Mouse (Mus musculus): ENCODE measurements at regions not wholly inside any gene's neighbourhood (a gene's known extent, or its start where the extent isn't known, plus 50 kb on each side); places are given as distances from the start of the nearest gene placed in this dataset.

- H3K4me2 ChIP-seq (ENCODE audit: low read length) = no peak overlapping the region
- no peak for ATAC-seq
- H3K36me3 ChIP-seq (ENCODE audit: control insufficient read depth, insufficient read depth) = no peaks in the 10 kb centered on the region
- H3K4me3 ChIP-seq (replicated peaks; ENCODE audit: low read length) = no peak overlapping the region
- H3K27ac ChIP-seq (ENCODE audit: low read length) = no peak overlapping the region
- no peak overlapping the region for H3K9ac ChIP-seq (replicated peaks; ENCODE audit: low read depth, low read length)
- no peaks in the 10 kb centered on the region for H3K4me1 ChIP-seq (replicated peaks; ENCODE audit: control insufficient read depth, insufficient read depth, low read length)
- no peaks in the 10 kb centered on the region for H3K9me3 ChIP-seq (ENCODE audit: control insufficient read depth, low read length)
- H3K27me3 ChIP-seq (replicated peaks; ENCODE audit: control insufficient read depth, insufficient read depth, low read length) = no peaks in the 10 kb centered on the region
- 82% methylated on average over 2 of the region's 2 CpGs for WGBS
Observed at GRCm38 (mm10) chr15:27381565-27381964, 84.9 kb upstream of the Ank start.

DNA sequence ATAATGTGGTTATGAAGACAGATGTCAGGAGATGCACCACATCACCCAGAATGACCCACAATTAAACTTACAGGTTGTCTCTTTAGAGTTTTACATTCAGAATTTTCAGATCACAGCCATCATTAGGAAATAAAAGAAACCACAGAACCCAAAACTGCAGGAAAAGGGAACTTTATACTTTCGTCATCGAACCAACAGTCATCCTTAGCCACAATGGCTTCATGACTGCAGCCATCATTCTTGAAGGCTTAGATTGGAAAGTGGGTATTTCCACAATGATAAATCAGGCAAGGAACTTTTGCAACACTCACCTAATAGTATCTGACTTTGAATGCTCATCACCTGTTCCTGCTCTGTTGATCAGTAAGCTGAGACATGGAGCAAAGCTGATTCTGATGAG lies 75.9 kb upstream of the Ank start:
- H3K4me2 ChIP-seq (ENCODE audit: low read length) = no peak overlapping the region
- H3K4me1 ChIP-seq (replicated peaks; ENCODE audit: control insufficient read depth, insufficient read depth, low read length) = no peaks in the 10 kb centered on the region
- 95% methylated on average over 2 of the region's 2 CpGs for WGBS
- H3K9me3 ChIP-seq (ENCODE audit: control insufficient read depth, low read length) = no peaks in the 10 kb centered on the region
- H3K27me3 ChIP-seq (replicated peaks; ENCODE audit: control insufficient read depth, insufficient read depth, low read length) = no peaks in the 10 kb centered on the region
- H3K27ac ChIP-seq (ENCODE audit: low read length) = no peak overlapping the region
- no peak overlapping the region for H3K9ac ChIP-seq (replicated peaks; ENCODE audit: low read depth, low read length)
- no peaks in the 10 kb centered on the region for H3K36me3 ChIP-seq (ENCODE audit: control insufficient read depth, insufficient read depth)
- H3K4me3 ChIP-seq (replicated peaks; ENCODE audit: low read length) = no peak overlapping the region
- ATAC-seq = no peak

- Histone ChIP-seq H3K27ac (ENCODE audit: low read length) (no peak overlapping the region), H3K9me3 (ENCODE audit: control insufficient read depth, low read length) (no peaks in the 10 kb centered on the region), H3K27me3 (replicated peaks; ENCODE audit: control insufficient read depth, insufficient read depth, low read length) (no peaks in the 10 kb centered on the region), H3K4me3 (replicated peaks; ENCODE audit: low read length) (no peak overlapping the region), H3K4me1 (replicated peaks; ENCODE audit: control insufficient read depth, insufficient read depth, low read length) (no peaks in the 10 kb centered on the region), H3K36me3 (ENCODE audit: control insufficient read depth, insufficient read depth) (no peaks in the 10 kb centered on the region), H3K9ac (replicated peaks; ENCODE audit: low read depth, low read length) (no peak overlapping the region), H3K4me2 (ENCODE audit: low read length) (no peak overlapping the region)
- ATAC-seq = no peak
- 90% methylated on average over 20 of the region's 20 CpGs for WGBS
Observed at GRCm38 (mm10) chr15:27405721-27406161, 60.7 kb upstream of the Ank start.

GRCm38 (mm10) chr15:27409856-27410255 lies 56.6 kb upstream of the Ank start:
- WGBS = 94% methylated on average over 8 of the region's 8 CpGs
- Histone ChIP-seq H3K9ac (replicated peaks; ENCODE audit: low read depth, low read length) (no peak overlapping the region), H3K9me3 (ENCODE audit: control insufficient read depth, low read length) (no peaks in the 10 kb centered on the region), H3K27ac (ENCODE audit: low read length) (no peak overlapping the region), H3K27me3 (replicated peaks; ENCODE audit: control insufficient read depth, insufficient read depth, low read length) (no peaks in the 10 kb centered on the region), H3K4me2 (ENCODE audit: low read length) (no peak overlapping the region), H3K4me3 (replicated peaks; ENCODE audit: low read length) (no peak overlapping the region), H3K4me1 (replicated peaks; ENCODE audit: control insufficient read depth, insufficient read depth, low read length) (no peaks in the 10 kb centered on the region), H3K36me3 (ENCODE audit: control insufficient read depth, insufficient read depth) (no peaks in the 10 kb centered on the region)
- no peak for ATAC-seq

GRCm38 (mm10) chr15:27412304-27412703 lies 54.2 kb upstream of the Ank start:
- no peak for ATAC-seq
- H3K4me2 ChIP-seq (ENCODE audit: low read length) = no peak overlapping the region
- H3K27me3 ChIP-seq (replicated peaks; ENCODE audit: control insufficient read depth, insufficient read depth, low read length) = no peaks in the 10 kb centered on the region
- H3K4me3 ChIP-seq (replicated peaks; ENCODE audit: low read length) = no peak overlapping the region
- H3K9ac ChIP-seq (replicated peaks; ENCODE audit: low read depth, low read length) = no peak overlapping the region
- H3K4me1 ChIP-seq (replicated peaks; ENCODE audit: control insufficient read depth, insufficient read depth, low read length) = no peaks in the 10 kb centered on the region
- H3K9me3 ChIP-seq (ENCODE audit: control insufficient read depth, low read length) = no peaks in the 10 kb centered on the region
- WGBS = 88% methylated on average over 2 of the region's 2 CpGs
- no peak overlapping the region for H3K27ac ChIP-seq (ENCODE audit: low read length)
- no peaks in the 10 kb centered on the region for H3K36me3 ChIP-seq (ENCODE audit: control insufficient read depth, insufficient read depth)

DNA sequence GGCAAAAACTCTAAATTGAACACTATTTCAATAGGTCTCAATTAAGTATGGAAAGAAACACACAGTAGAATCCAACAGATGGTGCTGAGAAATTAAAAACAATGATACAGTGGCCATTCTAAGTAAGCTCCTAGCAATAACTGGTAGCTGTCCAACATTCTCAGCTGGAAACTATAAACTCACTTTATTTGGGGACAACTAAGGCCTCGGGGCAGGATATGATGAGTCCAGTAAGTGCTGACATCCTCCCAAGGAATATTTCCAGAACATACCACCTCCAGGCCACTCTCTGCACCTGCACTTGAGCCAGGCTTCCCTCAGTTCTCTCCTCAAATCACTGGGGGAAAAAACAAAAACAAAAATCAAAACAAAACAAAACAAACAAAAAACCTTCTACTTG lies 53.7 kb upstream of the Ank start:
- no peak overlapping the region for H3K9ac ChIP-seq (replicated peaks; ENCODE audit: low read depth, low read length)
- no peaks in the 10 kb centered on the region for H3K4me1 ChIP-seq (replicated peaks; ENCODE audit: control insufficient read depth, insufficient read depth, low read length)
- H3K36me3 ChIP-seq (ENCODE audit: control insufficient read depth, insufficient read depth) = no peaks in the 10 kb centered on the region
- ATAC-seq = no peak
- no peaks in the 10 kb centered on the region for H3K9me3 ChIP-seq (ENCODE audit: control insufficient read depth, low read length)
- 44% methylated on average over 1 of the region's 1 CpGs for WGBS
- no peak overlapping the region for H3K4me2 ChIP-seq (ENCODE audit: low read length)
- H3K27me3 ChIP-seq (replicated peaks; ENCODE audit: control insufficient read depth, insufficient read depth, low read length) = no peaks in the 10 kb centered on the region
- H3K4me3 ChIP-seq (replicated peaks; ENCODE audit: low read length) = no peak overlapping the region
- no peak overlapping the region for H3K27ac ChIP-seq (ENCODE audit: low read length)

DNA sequence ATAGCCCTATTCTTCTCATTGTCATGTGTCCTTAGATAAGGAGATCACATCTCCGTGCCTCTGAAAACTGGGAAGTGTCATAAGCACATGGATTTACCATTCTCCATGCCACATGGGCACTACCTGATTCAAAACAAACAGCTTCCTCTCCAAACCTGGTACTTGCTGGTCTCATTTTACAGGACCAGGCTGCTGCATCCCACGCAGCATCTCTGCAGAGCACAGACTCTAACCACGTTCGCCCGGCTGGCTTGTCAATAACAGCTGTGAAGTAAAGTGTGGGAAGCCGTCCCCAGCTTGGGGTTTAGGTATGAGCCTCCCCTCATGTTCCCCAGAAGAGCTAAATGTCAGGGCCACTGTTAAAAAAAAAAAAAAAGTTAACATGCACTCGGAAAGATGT lies 53.0 kb upstream of the Ank start:
- no peaks in the 10 kb centered on the region for H3K36me3 ChIP-seq (ENCODE audit: control insufficient read depth, insufficient read depth)
- no peak for ATAC-seq
- H3K27me3 ChIP-seq (replicated peaks; ENCODE audit: control insufficient read depth, insufficient read depth, low read length) = no peaks in the 10 kb centered on the region
- H3K9ac ChIP-seq (replicated peaks; ENCODE audit: low read depth, low read length) = no peak overlapping the region
- no peaks in the 10 kb centered on the region for H3K4me1 ChIP-seq (replicated peaks; ENCODE audit: control insufficient read depth, insufficient read depth, low read length)
- H3K4me3 ChIP-seq (replicated peaks; ENCODE audit: low read length) = no peak overlapping the region
- H3K4me2 ChIP-seq (ENCODE audit: low read length) = no peak overlapping the region
- no peaks in the 10 kb centered on the region for H3K9me3 ChIP-seq (ENCODE audit: control insufficient read depth, low read length)
- 86% methylated on average over 7 of the region's 7 CpGs for WGBS
- no peak overlapping the region for H3K27ac ChIP-seq (ENCODE audit: low read length)

- Histone ChIP-seq H3K4me2 (ENCODE audit: low read length) (no peak overlapping the region), H3K4me3 (replicated peaks; ENCODE audit: low read length) (no peak overlapping the region), H3K27ac (ENCODE audit: low read length) (no peak overlapping the region), H3K9ac (replicated peaks; ENCODE audit: low read depth, low read length) (no peak overlapping the region), H3K4me1 (replicated peaks; ENCODE audit: control insufficient read depth, insufficient read depth, low read length) (no peaks in the 10 kb centered on the region), H3K36me3 (ENCODE audit: control insufficient read depth, insufficient read depth) (no peaks in the 10 kb centered on the region), H3K27me3 (replicated peaks; ENCODE audit: control insufficient read depth, insufficient read depth, low read length) (no peaks in the 10 kb centered on the region), H3K9me3 (ENCODE audit: control insufficient read depth, low read length) (no peaks in the 10 kb centered on the region)
- 66% methylated on average over 7 of the region's 7 CpGs for WGBS
- no peak for ATAC-seq
Observed at GRCm38 (mm10) chr15:27414819-27415218, 51.7 kb upstream of the Ank start.

All from forebrain, embryonic 16.5 days (tissue).